Mouse (Mus musculus) intestine, embryonic 14.5 days (tissue): ENCODE measurements around the gene Armc5. TPM values are rescaled to one million over a fixed set of nuclear protein-coding genes. Genes with fewer than 3 reads are reported as not detected.

Experiments used
- ATAC-seq: fragments of 200-750 bp; cut with Nextera tagmentation; replicated peaks from 2 replicates; pipeline ENCODE4 v1.8.0; 2017; ENCODE audit warnings: low read depth, moderate number of reproducible peaks, moderate TSS enrichment, moderate library complexity; ENCODE audit not compliant: low FRiP score, low TSS enrichment
- DNase-seq: peaks from one replicate; pipeline ENCODE4 v3.0.0-alpha.2; 2018; ENCODE audit warnings: low spot score
- H3K27ac ChIP-seq: fragments of 300-500 bp; sonication (generic); 2 replicates; pipeline ENCODE4 v1.5.1; 2014; ENCODE audit warnings: low read depth, mild to moderate bottlenecking, control low read depth
- H3K27me3 ChIP-seq: fragments of 300-500 bp; sonication (generic); replicated peaks from 2 replicates; pipeline ENCODE4 v1.6.1; 2014; ENCODE audit warnings: low read length, control low read depth; ENCODE audit not compliant: control insufficient read depth, insufficient read depth
- H3K36me3 ChIP-seq: fragments of 300-500 bp; sonication (generic); 2 replicates; pipeline ENCODE4 v1.6.1; 2014; ENCODE audit warnings: low read length, control low read depth; ENCODE audit not compliant: control insufficient read depth, insufficient read depth
- H3K4me1 ChIP-seq: fragments of 300-500 bp; sonication (generic); replicated peaks from 2 replicates; pipeline ENCODE4 v1.6.1; 2014; ENCODE audit warnings: low read length, control low read depth, mixed read lengths; ENCODE audit not compliant: control insufficient read depth, insufficient read depth
- H3K4me2 ChIP-seq: fragments of 300-500 bp; sonication (generic); 2 replicates; pipeline ENCODE4 v1.6.1; 2014; ENCODE audit warnings: low read length
- H3K4me3 ChIP-seq: fragments of 300-500 bp; sonication (generic); 2 replicates; pipeline ENCODE4 v1.5.1; 2014; ENCODE audit warnings: low read depth, low read length, control low read depth, mixed read lengths
- H3K9ac ChIP-seq: fragments of 300-500 bp; sonication (generic); 2 replicates; pipeline ENCODE4 v1.6.1; 2014; ENCODE audit warnings: mild to moderate bottlenecking, low read length
- H3K9me3 ChIP-seq: fragments of 300-500 bp; sonication (generic); 2 replicates; pipeline ENCODE4 v1.6.1; 2016; ENCODE audit warnings: low read length, control low read depth; ENCODE audit not compliant: control insufficient read depth
- WGBS: fragments of 180-500 bp; shearing (Covaris S2); extraction: QIAGEN DNeasy Blood & Tissue Kit; methylation state at CpG from one replicate; pipeline ENCODE4 v1.1.7; 2014; 5-methylcytosine and 5-hydroxymethylcytosine counted together
- polyA plus RNA-seq: library from polyadenylated mRNA; unstranded; fragments of >200 nt; fragmentation: Nextera tagmentation; extraction: Ambion mirVana; gene quantifications from 2 replicates; pipeline ENCODE4 v1.2.1, GENCODE M21; 2014

Armc5 gene
- polyA plus RNA-seq, 1 experiment from 2014 or later: 13.8 TPM

- DNase-seq (no peak), ATAC-seq (no peak)
- H3K36me3 ChIP-seq: peaks cover 2% of the 10 kb centered on the region; the same call in 1 of the 2 replicates
- no peaks in the 10 kb centered on the region for H3K9me3 ChIP-seq
- H3K27me3 ChIP-seq: no peaks in the 10 kb centered on the region
- H3K4me1 ChIP-seq: no peaks in the 10 kb centered on the region
- no peak overlapping the region for H3K4me3 ChIP-seq
- H3K27ac ChIP-seq: no peak overlapping the region
- 77% methylated on average over 5 of the region's 5 CpGs for WGBS
- no peak overlapping the region for H3K4me2 ChIP-seq
- H3K9ac ChIP-seq: no peak overlapping the region
Measured at GRCm38 (mm10) chr7:128266056-128266455, 28.9 kb downstream of the Armc5 start.

DNA sequence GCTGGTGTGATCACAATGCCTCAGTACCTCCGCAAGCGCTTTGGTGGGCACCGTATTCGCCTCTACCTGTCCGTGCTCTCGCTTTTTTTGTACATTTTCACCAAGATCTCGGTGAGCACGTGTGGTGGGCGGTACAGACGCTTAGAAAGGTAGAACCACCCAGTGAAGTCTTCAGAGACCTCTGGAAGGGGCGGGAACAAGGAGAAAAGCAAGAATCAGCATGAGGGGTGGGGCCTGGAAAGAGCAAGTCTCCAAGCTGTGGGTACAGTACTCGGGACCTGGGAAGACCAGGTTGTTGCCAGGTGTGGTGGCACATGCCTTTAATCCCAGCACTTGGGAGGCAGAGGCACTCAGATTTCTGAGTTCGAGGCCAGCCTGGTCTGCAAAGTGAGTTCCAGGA is 30.2 kb downstream of the Armc5 start:
- no peak overlapping the region for H3K4me2 ChIP-seq
- no peaks in the 10 kb centered on the region for H3K9me3 ChIP-seq
- H3K36me3 ChIP-seq: peaks cover 15% of the 10 kb centered on the region
- WGBS: 62% methylated on average over 13 of the region's 13 CpGs
- no peak for DNase-seq
- no peaks in the 10 kb centered on the region for H3K4me1 ChIP-seq
- no peak overlapping the region for H3K9ac ChIP-seq
- no peak for ATAC-seq
- no peak overlapping the region for H3K4me3 ChIP-seq
- no peaks in the 10 kb centered on the region for H3K27me3 ChIP-seq
- H3K27ac ChIP-seq: no peak overlapping the region

DNA sequence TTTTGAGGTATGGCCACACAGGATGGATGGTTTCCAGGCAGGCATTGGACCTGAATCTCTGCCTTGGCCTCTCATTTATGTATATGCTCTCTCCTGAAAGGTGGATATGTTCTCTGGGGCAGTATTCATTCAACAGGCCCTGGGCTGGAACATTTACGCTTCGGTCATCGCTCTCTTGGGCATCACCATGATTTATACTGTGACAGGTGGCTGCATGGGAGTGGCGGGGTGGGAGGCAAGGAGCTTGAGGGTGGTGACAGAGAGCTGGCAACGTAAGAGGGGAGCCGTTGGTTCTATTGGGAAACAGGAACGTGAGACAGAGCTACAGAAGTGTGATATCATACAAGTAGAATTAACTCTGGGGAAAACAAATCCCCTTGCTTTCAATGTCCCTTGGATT is 30.7 kb downstream of the Armc5 start:
- H3K4me2 ChIP-seq: no peak overlapping the region
- H3K27ac ChIP-seq: no peak overlapping the region
- WGBS: 85% methylated on average over 7 of the region's 7 CpGs
- H3K9ac ChIP-seq: no peak overlapping the region
- no peak for DNase-seq
- peaks cover 18% of the 10 kb centered on the region for H3K36me3 ChIP-seq
- H3K9me3 ChIP-seq: no peaks in the 10 kb centered on the region
- no peak for ATAC-seq
- H3K27me3 ChIP-seq: no peaks in the 10 kb centered on the region
- no peak overlapping the region for H3K4me3 ChIP-seq
- no peaks in the 10 kb centered on the region for H3K4me1 ChIP-seq

DNA sequence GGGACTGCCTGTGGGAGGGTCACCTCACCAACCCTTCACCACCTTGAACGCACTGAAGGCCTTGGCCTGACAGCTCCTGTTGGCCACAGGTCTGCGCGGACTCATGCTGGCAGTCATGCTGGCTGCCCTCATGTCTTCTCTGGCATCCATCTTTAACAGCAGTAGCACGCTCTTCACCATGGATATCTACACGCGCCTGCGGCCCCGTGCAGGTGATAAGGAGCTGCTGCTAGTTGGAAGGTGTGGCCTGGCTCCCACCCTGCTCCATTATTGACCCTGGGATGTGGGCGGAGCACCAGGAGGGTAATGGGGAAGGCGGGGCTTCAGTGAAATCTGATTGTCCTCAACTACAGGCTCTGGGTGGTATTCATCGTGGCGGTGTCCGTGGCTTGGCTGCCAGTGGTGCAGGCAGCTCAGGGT is 33.3 kb downstream of the Armc5 start:
- peak; percentile 82 for ATAC-seq
- Histone ChIP-seq H3K9me3 (no peaks in the 10 kb centered on the region), H3K9ac (no peak overlapping the region), H3K4me3 (no peak overlapping the region), H3K27ac (no peak overlapping the region), H3K4me1 (no peaks in the 10 kb centered on the region), H3K36me3 (peaks cover 44% of the 10 kb centered on the region), H3K27me3 (no peaks in the 10 kb centered on the region), H3K4me2 (no peak overlapping the region)
- WGBS: 45% methylated on average over 13 of the region's 13 CpGs
- no peak for DNase-seq

GRCm38 (mm10) chr7:128271496-128271895 is 34.4 kb downstream of the Armc5 start:
- no peak overlapping the region for H3K4me3 ChIP-seq
- H3K4me1 ChIP-seq: no peaks in the 10 kb centered on the region
- no peak overlapping the region for H3K4me2 ChIP-seq
- no peak overlapping the region for H3K9ac ChIP-seq
- no peak overlapping the region for H3K27ac ChIP-seq
- no peaks in the 10 kb centered on the region for H3K9me3 ChIP-seq
- DNase-seq (no peak), ATAC-seq (no peak)
- peaks cover 55% of the 10 kb centered on the region for H3K36me3 ChIP-seq
- H3K27me3 ChIP-seq: no peaks in the 10 kb centered on the region
- 95% methylated on average over 9 of the region's 9 CpGs for WGBS

- no peak for DNase-seq
- Histone ChIP-seq H3K4me2 (no peak overlapping the region), H3K9me3 (no peaks in the 10 kb centered on the region), H3K27me3 (no peaks in the 10 kb centered on the region), H3K36me3 (peaks cover 75% of the 10 kb centered on the region), H3K9ac (no peak overlapping the region), H3K27ac (no peak overlapping the region), H3K4me1 (no peaks in the 10 kb centered on the region), H3K4me3 (no peak overlapping the region)
- WGBS: 97% methylated on average over 6 of the region's 6 CpGs
- no peak for ATAC-seq
Measured at GRCm38 (mm10) chr7:128276051-128276450, 38.9 kb downstream of the Armc5 start.

GRCm38 (mm10) chr7:128279750-128280149 is 42.6 kb downstream of the Armc5 start:
- Histone ChIP-seq H3K9ac (no peak overlapping the region), H3K27me3 (no peaks in the 10 kb centered on the region), H3K4me1 (0 out of 2 replicates have a peak, but pooled peaks cover 4% of the 10 kb centered on the region), H3K36me3 (peaks cover 59% of the 10 kb centered on the region), H3K9me3 (no peaks in the 10 kb centered on the region), H3K4me2 (no peak overlapping the region), H3K27ac (no peak overlapping the region), H3K4me3 (no peak overlapping the region)
- DNase-seq (no peak), ATAC-seq (no peak)
- WGBS: 91% methylated on average over 4 of the region's 4 CpGs

- WGBS: 84% methylated on average over 11 of the region's 11 CpGs
- ATAC-seq: no peak
- H3K36me3 ChIP-seq: peaks cover 49% of the 10 kb centered on the region
Measured at GRCm38 (mm10) chr7:128281765-128282164, 44.6 kb downstream of the Armc5 start.

GRCm38 (mm10) chr7:128282532-128283244 is 45.5 kb downstream of the Armc5 start:
- Histone ChIP-seq H3K36me3 (peaks cover 58% of the 10 kb centered on the region), H3K9ac (no peak overlapping the region), H3K27me3 (no peaks in the 10 kb centered on the region), H3K4me3 (no peak overlapping the region), H3K4me2 (no peak overlapping the region), H3K27ac (no peak overlapping the region), H3K9me3 (no peaks in the 10 kb centered on the region), H3K4me1 (0 out of 2 replicates have a peak, but pooled peaks cover 4% of the 10 kb centered on the region)
- DNase-seq (no peak), ATAC-seq (no peak)
- WGBS: 32% methylated on average over 7 of the region's 7 CpGs

More at GRCm38 (mm10) chr7:128281765-128282164, 44.6 kb downstream of the Armc5 start:
- Histone ChIP-seq H3K27ac (no peak overlapping the region), H3K27me3 (no peaks in the 10 kb centered on the region), H3K4me3 (no peak overlapping the region), H3K4me1 (0 out of 2 replicates have a peak, but pooled peaks cover 4% of the 10 kb centered on the region), H3K4me2 (no peak overlapping the region), H3K9ac (no peak overlapping the region), H3K9me3 (no peaks in the 10 kb centered on the region)
- no peak for DNase-seq
